Mouse (Mus musculus) ES-Bruce4 (cell line): Measurements from ENCODE around the gene Pex14.

ENCODE experiments used
- CTCF ChIP-seq: IDR thresholded peaks from one replicate; pipeline ENCODE4 v1.8.1; 2011; ENCODE audit warnings: low read depth, low read length
- EP300 ChIP-seq: IDR thresholded peaks from 2 replicates; pipeline ENCODE4 v1.6.1; 2011; ENCODE audit warnings: low read depth, low read length; ENCODE audit not compliant: insufficient read depth
- POLR2A ChIP-seq: IDR thresholded peaks from one replicate; pipeline ENCODE4 v1.8.1; 2011; ENCODE audit warnings: low read length; ENCODE audit not compliant: insufficient read depth

GRCm38 (mm10) chr4:149136116-149136850, 36.6 kb upstream of the Pex14 start:
- no peak for TF ChIP-seq CTCF
- TF ChIP-seq POLR2A, result no peak
- TF ChIP-seq EP300, result no peak
